Mouse (Mus musculus) liver, embryonic 12.5 days (tissue): ENCODE data around the gene Snf8. TPM values are rescaled to one million over a fixed set of nuclear protein-coding genes. Genes with fewer than 3 reads are reported as not detected.

ENCODE experiments used
- ATAC-seq: fragments of 200-750 bp; cut with Nextera tagmentation; 2 replicates; pipeline ENCODE4 v1.8.0; 2017; ENCODE audit warnings: moderate number of reproducible peaks, mild to moderate bottlenecking, moderate library complexity
- H3K27ac ChIP-seq: fragments of 300-500 bp; sonication (generic); 2 replicates; pipeline ENCODE4 v1.5.1; 2016; ENCODE audit warnings: mild to moderate bottlenecking
- H3K27me3 ChIP-seq: fragments of 300-500 bp; sonication (generic); replicated peaks from 2 replicates; pipeline ENCODE4 v1.6.1; 2016; ENCODE audit warnings: mild to moderate bottlenecking, moderate library complexity
- H3K36me3 ChIP-seq: fragments of 300-500 bp; sonication (generic); 2 replicates; pipeline ENCODE4 v1.6.1; 2016; ENCODE audit warnings: mild to moderate bottlenecking, moderate library complexity
- H3K4me1 ChIP-seq: fragments of 300-500 bp; sonication (generic); 2 replicates; pipeline ENCODE4 v1.6.1; 2016
- H3K4me2 ChIP-seq: fragments of 300-500 bp; sonication (generic); 2 replicates; pipeline ENCODE4 v1.6.1; 2016; ENCODE audit warnings: mild to moderate bottlenecking, moderate library complexity
- H3K4me3 ChIP-seq: fragments of 300-500 bp; sonication (generic); 2 replicates; pipeline ENCODE4 v1.5.1; 2016; ENCODE audit warnings: mild to moderate bottlenecking, moderate library complexity
- H3K9ac ChIP-seq: fragments of 300-500 bp; sonication (generic); 2 replicates; pipeline ENCODE4 v1.6.1; 2016; ENCODE audit warnings: mild to moderate bottlenecking, moderate library complexity
- H3K9me3 ChIP-seq: fragments of 300-500 bp; sonication (generic); replicated peaks from 2 replicates; pipeline ENCODE4 v1.6.1; 2016; ENCODE audit warnings: mild to moderate bottlenecking, moderate library complexity
- WGBS: fragments of 180-500 bp; shearing (Covaris S2); methylation state at CpG from one replicate; pipeline ENCODE4 v1.1.7; 2016; ENCODE audit not compliant: insufficient replicate concordance; 5-methylcytosine and 5-hydroxymethylcytosine counted together
- polyA plus RNA-seq: library from polyadenylated mRNA; unstranded; fragments of >200 nt; fragmentation: Nextera tagmentation; extraction: Ambion mirVana; gene quantifications from 2 replicates; pipeline ENCODE4 v1.2.1, GENCODE M21; 2016

The Snf8 gene
- polyA plus RNA-seq, 1 experiment from 2014 or later, result 100 TPM

GRCm38 (mm10) chr11:96005403-96006271 is 29.0 kb upstream of the Snf8 start, which contains the start of gene Igf2bp1:
Gene Igf2bp1 (minus strand): TSS chr11:96005940.
- H3K4me1 ChIP-seq, result peaks cover 74% of the 10 kb centered on the region
- peaks cover 11% of the 10 kb centered on the region for H3K27me3 ChIP-seq
- H3K27ac ChIP-seq, result peak within 1 kb of the TSS; percentile 89
- peaks cover 14% of the 10 kb centered on the region; the same call in 1 of the 2 replicates for H3K36me3 ChIP-seq
- H3K4me3 ChIP-seq, result peak within 1 kb of the TSS; percentile 83
- peak; percentile 60 for ATAC-seq
- WGBS, result under 1% methylated on average over 68 of the region's 74 CpGs
- H3K9me3 ChIP-seq, result no peaks in the 10 kb centered on the region
- peak within 1 kb of the TSS; percentile 89 for H3K9ac ChIP-seq
- H3K4me2 ChIP-seq, result peak within 1 kb of the TSS; percentile 100

- Histone ChIP-seq H3K4me1 (peaks cover 74% of the 10 kb centered on the region), H3K4me2 (peak overlapping the region; percentile 100), H3K27ac (peak overlapping the region; percentile 89), H3K9ac (peak overlapping the region; percentile 89), H3K27me3 (peaks cover 11% of the 10 kb centered on the region), H3K4me3 (peak overlapping the region; percentile 83), H3K36me3 (peaks cover 9% of the 10 kb centered on the region; the same call in 1 of the 2 replicates), H3K9me3 (no peaks in the 10 kb centered on the region)
- WGBS, result under 1% methylated on average over 33 of the region's 33 CpGs
- ATAC-seq, result peak; percentile 7; the same call in 1 of the 2 replicates
Measured at GRCm38 (mm10) chr11:96006367-96006851, 28.3 kb upstream of the Snf8 start.

GRCm38 (mm10) chr11:96006852-96007515 is 27.7 kb upstream of the Snf8 start:
- H3K36me3 ChIP-seq, result peaks cover 3% of the 10 kb centered on the region; the same call in 1 of the 2 replicates
- peaks cover 11% of the 10 kb centered on the region for H3K27me3 ChIP-seq
- H3K4me3 ChIP-seq, result peak overlapping the region; percentile 83
- no peaks in the 10 kb centered on the region for H3K9me3 ChIP-seq
- H3K9ac ChIP-seq, result peak overlapping the region; percentile 89
- under 1% methylated on average over 60 of the region's 67 CpGs for WGBS
- H3K4me1 ChIP-seq, result peaks cover 74% of the 10 kb centered on the region
- H3K4me2 ChIP-seq, result peak overlapping the region; percentile 100
- H3K27ac ChIP-seq, result peak overlapping the region; percentile 89
- ATAC-seq, result peak; percentile 55

DNA sequence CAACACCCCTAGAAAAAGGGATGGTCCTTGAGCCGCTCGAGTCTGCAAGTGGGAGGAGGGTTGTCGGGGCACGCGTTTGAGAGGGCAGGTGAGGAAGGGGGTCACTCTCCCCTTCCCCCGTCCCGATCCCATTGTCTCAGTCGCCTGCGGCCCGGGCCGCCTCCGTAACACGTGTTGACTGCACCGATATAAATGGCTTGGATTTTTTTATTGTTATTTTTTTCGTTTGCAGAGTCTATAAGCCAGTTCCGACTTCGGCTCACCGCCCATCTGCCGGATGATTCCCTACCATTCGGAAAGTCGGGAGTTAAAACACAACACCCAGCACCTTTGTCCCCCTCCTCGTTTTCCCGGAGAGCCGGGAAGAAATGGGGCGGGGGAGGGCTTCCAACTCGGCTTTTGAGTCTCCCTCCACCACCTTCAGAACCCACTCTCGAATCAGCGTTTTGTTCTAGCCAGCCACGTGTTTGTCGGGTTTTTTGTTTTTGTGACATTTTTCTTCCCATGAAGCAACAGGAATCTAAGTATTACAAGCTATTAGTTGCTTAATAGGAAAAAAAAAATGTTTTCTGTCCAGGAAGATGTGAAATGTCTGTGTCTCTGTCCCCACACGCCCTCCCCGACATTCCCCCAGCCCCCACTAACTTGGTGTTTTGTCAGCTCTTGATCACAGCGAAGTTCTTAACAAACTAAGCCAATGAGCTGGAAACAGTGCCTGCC is 27.0 kb upstream of the Snf8 start:
- H3K36me3 ChIP-seq, result no peaks in the 10 kb centered on the region
- peak overlapping the region; percentile 89 for H3K27ac ChIP-seq
- H3K9ac ChIP-seq, result peak overlapping the region; percentile 89
- H3K9me3 ChIP-seq, result no peaks in the 10 kb centered on the region
- peaks cover 11% of the 10 kb centered on the region for H3K27me3 ChIP-seq
- WGBS, result under 1% methylated on average over 33 of the region's 33 CpGs
- H3K4me1 ChIP-seq, result peaks cover 74% of the 10 kb centered on the region
- peak; percentile 13; the same call in 1 of the 2 replicates for ATAC-seq
- peak overlapping the region; percentile 100 for H3K4me2 ChIP-seq
- peak overlapping the region; percentile 83 for H3K4me3 ChIP-seq

- peaks cover 11% of the 10 kb centered on the region for H3K27me3 ChIP-seq
- peak overlapping the region; percentile 45 for H3K4me2 ChIP-seq
- H3K4me1 ChIP-seq, result peaks cover 67% of the 10 kb centered on the region
- peak overlapping the region; percentile 72; the same call in 1 of the 2 replicates for H3K27ac ChIP-seq
- H3K9ac ChIP-seq, result no peak overlapping the region
- H3K4me3 ChIP-seq, result no peak overlapping the region
- H3K9me3 ChIP-seq, result no peaks in the 10 kb centered on the region
- no peak for ATAC-seq
- H3K36me3 ChIP-seq, result no peaks in the 10 kb centered on the region
- WGBS, result 0% methylated on average over 1 of the region's 1 CpGs
Measured at GRCm38 (mm10) chr11:96008827-96009226, 25.9 kb upstream of the Snf8 start.

- H3K27ac ChIP-seq, result no peak overlapping the region
- 0 out of 2 replicates have a peak overlapping the region, but pooled peaks have one; percentile 8 for H3K4me3 ChIP-seq
- peak overlapping the region; percentile 55 for H3K4me2 ChIP-seq
- H3K9me3 ChIP-seq, result no peaks in the 10 kb centered on the region
- peaks cover 41% of the 10 kb centered on the region for H3K4me1 ChIP-seq
- H3K36me3 ChIP-seq, result no peaks in the 10 kb centered on the region
- H3K27me3 ChIP-seq, result peaks cover 8% of the 10 kb centered on the region
- WGBS, result 4% methylated on average over 6 of the region's 8 CpGs
- no peak for ATAC-seq
- peak overlapping the region; percentile 18; the same call in 1 of the 2 replicates for H3K9ac ChIP-seq
Measured at GRCm38 (mm10) chr11:96011982-96012381, 22.7 kb upstream of the Snf8 start.

- no peak for ATAC-seq
- H3K4me2 ChIP-seq, result no peak overlapping the region
- no peaks in the 10 kb centered on the region for H3K9me3 ChIP-seq
- no peaks in the 10 kb centered on the region for H3K27me3 ChIP-seq
- no peak overlapping the region for H3K9ac ChIP-seq
- H3K4me3 ChIP-seq, result no peak overlapping the region
- WGBS, result 37% methylated on average over 5 of the region's 5 CpGs
- no peak overlapping the region for H3K27ac ChIP-seq
- peaks cover 25% of the 10 kb centered on the region for H3K4me1 ChIP-seq
- no peaks in the 10 kb centered on the region for H3K36me3 ChIP-seq
Measured at GRCm38 (mm10) chr11:96015421-96015820, 19.3 kb upstream of the Snf8 start.

GRCm38 (mm10) chr11:96017941-96018351 is 16.7 kb upstream of the Snf8 start:
- no peak overlapping the region for H3K9ac ChIP-seq
- H3K27ac ChIP-seq, result no peak overlapping the region
- no peaks in the 10 kb centered on the region for H3K27me3 ChIP-seq
- no peak overlapping the region for H3K4me3 ChIP-seq
- ATAC-seq, result no peak
- peaks cover 3% of the 10 kb centered on the region; the same call in 1 of the 2 replicates for H3K4me1 ChIP-seq
- H3K36me3 ChIP-seq, result no peaks in the 10 kb centered on the region
- WGBS, result 42% methylated on average over 9 of the region's 9 CpGs
- H3K9me3 ChIP-seq, result no peaks in the 10 kb centered on the region
- H3K4me2 ChIP-seq, result no peak overlapping the region

- peaks cover 12% of the 10 kb centered on the region for H3K4me1 ChIP-seq
Measured at GRCm38 (mm10) chr11:96020622-96021021, 14.1 kb upstream of the Snf8 start.

GRCm38 (mm10) chr11:96028130-96028529 is 6.6 kb upstream of the Snf8 start:
- Histone ChIP-seq H3K4me2 (no peak overlapping the region), H3K9ac (no peak overlapping the region), H3K27ac (no peak overlapping the region), H3K9me3 (no peaks in the 10 kb centered on the region), H3K4me1 (peaks cover 17% of the 10 kb centered on the region), H3K27me3 (peaks cover 9% of the 10 kb centered on the region; the same call in 1 of the 2 replicates), H3K36me3 (no peaks in the 10 kb centered on the region), H3K4me3 (no peak overlapping the region)
- ATAC-seq, result no peak
- 22% methylated on average over 5 of the region's 5 CpGs for WGBS

More at GRCm38 (mm10) chr11:96020622-96021021, 14.1 kb upstream of the Snf8 start:
- Histone ChIP-seq H3K4me3 (no peak overlapping the region), H3K27ac (no peak overlapping the region), H3K9me3 (no peaks in the 10 kb centered on the region), H3K36me3 (no peaks in the 10 kb centered on the region), H3K4me2 (no peak overlapping the region), H3K9ac (no peak overlapping the region), H3K27me3 (no peaks in the 10 kb centered on the region)
- no peak for ATAC-seq
- WGBS, result 48% methylated on average over 4 of the region's 4 CpGs

DNA sequence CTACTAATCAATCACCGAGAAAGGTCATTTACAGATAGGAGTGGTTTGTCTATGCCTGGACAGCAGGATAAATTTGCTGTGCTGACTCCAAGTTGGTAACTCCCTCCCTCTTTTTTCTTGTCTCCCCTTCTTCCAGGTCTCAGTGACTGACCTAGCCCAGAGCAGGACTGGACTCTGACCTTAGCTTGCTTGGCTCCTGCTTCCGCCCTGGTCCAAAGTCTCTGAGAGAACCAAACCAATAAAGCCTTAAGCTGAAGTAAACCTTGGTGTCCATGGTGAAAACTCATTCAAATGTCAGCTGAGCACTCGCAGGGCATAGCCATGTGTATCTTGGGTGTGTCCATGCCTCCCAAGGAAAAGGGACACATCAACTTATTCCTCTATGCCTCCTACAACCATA is 4.1 kb upstream of the Snf8 start:
- H3K4me2 ChIP-seq, result no peak overlapping the region
- H3K4me1 ChIP-seq, result peaks cover 21% of the 10 kb centered on the region
- WGBS, result 70% methylated on average over 3 of the region's 3 CpGs
- no peaks in the 10 kb centered on the region for H3K9me3 ChIP-seq
- H3K36me3 ChIP-seq, result no peaks in the 10 kb centered on the region
- no peak overlapping the region for H3K9ac ChIP-seq
- no peak overlapping the region for H3K27ac ChIP-seq
- H3K4me3 ChIP-seq, result no peak overlapping the region
- no peak for ATAC-seq
- peaks cover 9% of the 10 kb centered on the region; the same call in 1 of the 2 replicates for H3K27me3 ChIP-seq
